Mouse (Mus musculus) E14TG2a.4 (cell line): ENCODE results near the gene Akap13.
"Not testable (repeated sequence)": the region's sequence is repeated elsewhere in the genome, so short reads cannot be mapped to it uniquely, and the experiment has no call there.

Experiments used
- H3K27me3 ChIP-seq: 2 replicates; pipeline ENCODE4 v1.6.1; 2014; ENCODE audit warnings: low read length, control low read depth; ENCODE audit not compliant: insufficient read depth
- H3K36me3 ChIP-seq: 2 replicates; pipeline ENCODE4 v1.6.1; 2014; ENCODE audit warnings: low read length, control low read depth; ENCODE audit not compliant: insufficient read depth
- H3K4me1 ChIP-seq: replicated peaks from 2 replicates; pipeline ENCODE4 v1.6.1; 2014; ENCODE audit warnings: low read depth, low read length, control low read depth
- H3K4me3 ChIP-seq: replicated peaks from 2 replicates; pipeline ENCODE4 v1.5.1; 2014; ENCODE audit warnings: mild to moderate bottlenecking, low read length
- H3K9me3 ChIP-seq: 2 replicates; pipeline ENCODE4 v1.6.1; 2014; ENCODE audit warnings: low read length, control low read depth
- CTCF ChIP-seq: conservative IDR thresholded peaks from 2 replicates; pipeline ENCODE4 v1.5.1; 2014; ENCODE audit warnings: low read length
- NANOG ChIP-seq: IDR thresholded peaks from 2 replicates; pipeline ENCODE4 v1.6.1; 2014; ENCODE audit warnings: borderline replicate concordance, low read length, mixed read lengths
- POU5F1 ChIP-seq: IDR thresholded peaks from 2 replicates; pipeline ENCODE4 v1.6.1; 2014; ENCODE audit warnings: low read length, borderline replicate concordance

Gene Akap13

DNA sequence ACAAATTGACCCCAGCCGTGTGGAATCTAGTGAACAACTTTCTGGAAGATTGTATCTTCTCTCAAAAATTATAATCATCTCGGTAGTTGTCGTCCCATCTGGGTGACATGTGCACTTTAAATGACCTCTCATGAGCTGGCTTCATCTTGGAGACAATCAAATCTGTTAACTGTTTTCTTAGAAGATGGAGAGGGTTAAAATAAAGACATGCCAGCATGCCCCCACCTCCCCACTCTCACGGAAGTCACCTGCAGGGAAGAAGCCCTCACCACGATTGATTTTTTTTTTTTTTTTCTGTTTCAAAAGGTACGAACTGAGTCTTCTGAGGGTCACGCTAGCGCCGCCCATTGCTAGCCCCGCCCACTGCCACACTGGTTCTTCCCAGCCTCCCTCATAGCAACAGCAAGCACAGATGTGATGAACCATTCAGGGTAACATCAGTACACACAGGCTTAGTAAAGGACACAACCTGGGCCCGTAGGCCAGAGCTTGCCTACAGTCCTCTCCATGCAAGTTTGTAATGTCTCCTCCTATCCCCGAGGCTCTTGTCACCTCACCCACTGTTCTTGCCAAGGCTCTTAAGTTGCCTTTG is 298.0 kb downstream of the Akap13 start:
- H3K27me3 ChIP-seq: no peaks in the 10 kb centered on the region
- H3K9me3 ChIP-seq: no peaks in the 10 kb centered on the region
- H3K36me3 ChIP-seq: peaks cover 31% of the 10 kb centered on the region
- TF ChIP-seq CTCF (no peak), POU5F1 (no peak), NANOG (no peak)
- peaks cover 60% of the 10 kb centered on the region for H3K4me1 ChIP-seq
- peak overlapping the region; percentile 60 for H3K4me3 ChIP-seq

GRCm38 (mm10) chr7:75754587-75755499 is 299.5 kb downstream of the Akap13 start:
- peak; percentile 78 for TF ChIP-seq NANOG
- TF ChIP-seq CTCF: no peak
- H3K27me3 ChIP-seq: no peaks in the 10 kb centered on the region
- peaks cover 74% of the 10 kb centered on the region for H3K4me1 ChIP-seq
- peak overlapping the region; percentile 15; the same call in 1 of the 2 replicates for H3K4me3 ChIP-seq
- no peaks in the 10 kb centered on the region for H3K9me3 ChIP-seq
- peaks cover 16% of the 10 kb centered on the region for H3K36me3 ChIP-seq

DNA sequence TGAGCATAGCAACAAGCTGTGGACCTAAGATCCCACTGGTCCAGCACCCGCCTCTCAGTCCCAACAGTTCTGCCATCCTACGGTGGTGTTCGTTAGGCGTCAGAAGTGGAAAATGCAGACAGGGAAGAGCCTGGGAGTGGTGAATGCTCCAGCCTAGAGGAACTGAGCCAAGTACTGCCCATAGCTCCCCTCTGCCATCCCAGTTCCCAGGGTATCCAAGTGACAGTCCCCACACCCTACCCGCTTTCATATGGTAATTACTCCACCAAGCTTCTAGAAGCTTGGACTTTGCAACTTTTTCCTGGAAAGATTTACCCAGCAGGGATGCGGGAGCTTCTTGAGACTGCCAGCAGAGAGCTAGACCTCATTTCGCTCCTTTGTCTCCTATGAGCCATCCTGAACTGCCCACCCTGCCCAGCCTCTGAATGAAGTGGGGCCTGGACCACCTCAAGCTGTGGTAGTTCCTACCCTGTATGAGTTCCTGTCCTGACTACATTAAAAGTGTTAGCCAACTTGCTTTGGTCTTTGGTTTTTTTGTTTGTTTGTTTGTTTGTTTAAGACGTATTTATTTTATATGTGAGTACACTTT is 300.6 kb downstream of the Akap13 start:
- Histone ChIP-seq H3K4me1 (peaks cover 79% of the 10 kb centered on the region), H3K4me3 (peak overlapping the region; percentile 15; the same call in 1 of the 2 replicates), H3K9me3 (peaks cover 2% of the 10 kb centered on the region; the same call in 1 of the 2 replicates), H3K36me3 (peaks cover 4% of the 10 kb centered on the region), H3K27me3 (no peaks in the 10 kb centered on the region)
- TF ChIP-seq POU5F1 (no peak; the same call in 1 of the 2 replicates), CTCF (no peak; the same call in 1 of the 2 replicates), NANOG (no peak)

- Histone ChIP-seq H3K4me3 (no peak overlapping the region), H3K4me1 (peaks cover 41% of the 10 kb centered on the region), H3K36me3 (no peaks in the 10 kb centered on the region), H3K27me3 (no peaks in the 10 kb centered on the region), H3K9me3 (peaks cover 18% of the 10 kb centered on the region; the same call in 1 of the 2 replicates)
- TF ChIP-seq NANOG (no peak), CTCF (no peak), POU5F1 (no peak)
These were observed 304.7 kb downstream of the Akap13 start for GRCm38 (mm10) chr7:75759992-75760514.

DNA sequence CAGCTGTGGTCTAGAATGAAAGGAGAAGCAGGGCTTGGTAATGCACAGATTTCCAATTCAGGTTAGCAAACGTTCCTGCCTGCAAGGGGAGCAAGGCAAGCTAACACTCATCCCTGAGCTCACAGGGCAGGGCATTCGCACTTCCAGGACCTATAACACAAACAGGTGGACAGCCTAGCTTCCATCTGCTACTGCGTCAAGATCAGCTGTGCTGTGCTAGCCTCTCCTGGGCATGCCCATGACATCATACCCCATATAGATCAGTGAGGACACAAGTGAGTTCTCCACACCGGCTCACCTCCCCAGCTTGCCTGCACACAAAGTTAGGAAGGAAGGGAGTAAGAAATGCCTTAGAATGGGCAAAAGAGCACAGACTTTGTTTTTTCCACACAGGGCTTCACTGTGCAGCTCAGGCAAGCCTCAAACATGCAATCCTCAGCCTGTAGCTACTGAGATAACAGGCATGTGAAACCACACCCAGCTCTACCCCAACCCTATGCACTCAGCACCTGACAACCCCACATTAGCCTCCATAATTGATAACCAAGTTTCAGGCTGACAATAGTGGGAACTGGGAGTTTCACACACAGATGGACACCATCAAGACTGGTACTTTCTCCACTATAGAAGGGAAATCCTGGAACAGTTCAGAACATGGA is 305.5 kb downstream of the Akap13 start:
- H3K27me3 ChIP-seq, H3K4me3 ChIP-seq, H3K36me3 ChIP-seq: not testable (repeated sequence)
- peaks cover 33% of the 10 kb centered on the region for H3K4me1 ChIP-seq
- peaks cover 18% of the 10 kb centered on the region; the same call in 1 of the 2 replicates for H3K9me3 ChIP-seq

DNA sequence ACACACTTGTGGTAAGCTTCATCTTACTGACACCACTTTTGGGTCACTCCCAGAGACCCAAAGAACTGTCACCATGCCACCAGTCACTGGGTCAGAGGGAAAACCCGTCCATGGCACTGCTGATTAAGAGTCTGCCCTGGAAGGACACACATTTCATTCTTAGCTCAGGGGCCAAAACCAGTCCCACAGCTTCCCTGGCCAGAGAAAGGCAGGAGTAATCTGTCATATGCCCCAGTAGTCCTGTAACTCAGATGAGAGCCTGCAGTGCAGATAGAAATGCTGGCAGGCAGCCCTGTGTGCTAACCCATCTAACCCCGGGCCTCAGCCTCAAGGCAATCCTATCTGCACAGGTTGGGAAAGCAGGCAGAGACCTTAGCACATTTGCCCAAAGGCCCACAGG is 306.9 kb downstream of the Akap13 start:
- not testable (repeated sequence) for H3K4me3 ChIP-seq, H3K27me3 ChIP-seq, H3K36me3 ChIP-seq
- Histone ChIP-seq H3K9me3 (peaks cover 18% of the 10 kb centered on the region; the same call in 1 of the 2 replicates), H3K4me1 (peaks cover 27% of the 10 kb centered on the region)

GRCm38 (mm10) chr7:75767080-75767769 is 311.9 kb downstream of the Akap13 start:
- Histone ChIP-seq H3K36me3 (peaks cover 43% of the 10 kb centered on the region), H3K4me1 (peaks cover 28% of the 10 kb centered on the region)
- not testable (repeated sequence) for H3K27me3 ChIP-seq, H3K9me3 ChIP-seq, H3K4me3 ChIP-seq

DNA sequence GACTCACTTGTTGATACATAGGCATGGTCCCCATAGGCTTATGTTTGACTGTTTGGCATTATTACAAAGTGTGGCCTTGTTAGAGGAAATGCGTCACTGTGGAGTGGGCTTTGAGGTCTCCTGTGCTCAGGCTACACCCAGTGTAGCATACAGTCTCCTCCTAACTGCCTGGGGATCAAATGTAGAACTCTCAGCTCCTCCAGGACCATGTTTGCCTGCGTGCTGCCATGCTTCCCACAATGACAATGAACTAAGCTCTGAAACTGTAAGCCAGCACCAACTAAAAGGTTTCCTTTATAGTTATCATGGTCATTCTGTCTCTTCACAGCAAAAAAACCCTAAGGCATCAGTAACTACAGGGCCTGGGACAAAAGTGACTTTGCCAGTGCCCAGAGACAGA is 312.8 kb downstream of the Akap13 start:
- no peak overlapping the region for H3K4me3 ChIP-seq
- H3K4me1 ChIP-seq: peaks cover 29% of the 10 kb centered on the region
- peaks cover 6% of the 10 kb centered on the region; the same call in 1 of the 2 replicates for H3K9me3 ChIP-seq
- no peaks in the 10 kb centered on the region for H3K27me3 ChIP-seq
- peaks cover 52% of the 10 kb centered on the region for H3K36me3 ChIP-seq
- no peak for TF ChIP-seq NANOG
- no peak for TF ChIP-seq CTCF
- TF ChIP-seq POU5F1: no peak
